Mouse (Mus musculus) limb, embryonic 13.5 days (tissue): ENCODE measurements around the gene Ubr2. TPM values are rescaled to one million over a fixed set of nuclear protein-coding genes. Genes with fewer than 3 reads are reported as not detected.

Experiments used
- ATAC-seq: fragments of 200-750 bp; cut with Nextera tagmentation; 2 replicates; pipeline ENCODE4 v1.8.0; 2017; ENCODE audit warnings: low read depth, moderate number of reproducible peaks, moderate TSS enrichment; ENCODE audit not compliant: low FRiP score
- H3K27ac ChIP-seq: fragments of 300-500 bp; sonication (generic); 2 replicates; pipeline ENCODE4 v1.5.1; 2015; ENCODE audit warnings: inconsistent platforms, mild to moderate bottlenecking, moderate library complexity
- H3K27me3 ChIP-seq: fragments of 300-500 bp; sonication (generic); 2 replicates; pipeline ENCODE4 v1.6.1; 2015; ENCODE audit warnings: mild to moderate bottlenecking, inconsistent platforms
- H3K36me3 ChIP-seq: fragments of 300-500 bp; sonication (generic); 2 replicates; pipeline ENCODE4 v1.6.1; 2015; ENCODE audit warnings: inconsistent platforms, mild to moderate bottlenecking, moderate library complexity
- H3K4me1 ChIP-seq: fragments of 300-500 bp; sonication (generic); 2 replicates; pipeline ENCODE4 v1.6.1; 2015; ENCODE audit warnings: inconsistent platforms
- H3K4me2 ChIP-seq: fragments of 300-500 bp; sonication (generic); replicated peaks from 2 replicates; pipeline ENCODE4 v1.6.1; 2015; ENCODE audit warnings: inconsistent platforms, mild to moderate bottlenecking, moderate library complexity
- H3K4me3 ChIP-seq: fragments of 300-500 bp; sonication (generic); 2 replicates; pipeline ENCODE4 v1.5.1; 2015; ENCODE audit warnings: moderate library complexity, mild to moderate bottlenecking, inconsistent platforms
- H3K9ac ChIP-seq: fragments of 300-500 bp; sonication (generic); 2 replicates; pipeline ENCODE4 v1.6.1; 2015; ENCODE audit warnings: mild to moderate bottlenecking, inconsistent platforms
- H3K9me3 ChIP-seq: fragments of 300-500 bp; sonication (generic); 2 replicates; pipeline ENCODE4 v1.6.1; 2016; ENCODE audit warnings: inconsistent platforms
- WGBS: fragments of 180-500 bp; shearing (Covaris S2); methylation state at CpG from one replicate; pipeline ENCODE4 v1.1.7; 2015; 5-methylcytosine and 5-hydroxymethylcytosine counted together
- polyA plus RNA-seq: library from polyadenylated mRNA; unstranded; fragments of >200 nt; fragmentation: Nextera tagmentation; extraction: Ambion mirVana; gene quantifications from 2 replicates; pipeline ENCODE4 v1.2.1, GENCODE M21; 2015

Gene Ubr2
- polyA plus RNA-seq, 1 experiment from 2014 or later = 18.0 TPM

- Histone ChIP-seq H3K9me3 (no peaks in the 10 kb centered on the region), H3K4me1 (no peaks in the 10 kb centered on the region), H3K27ac (no peak overlapping the region), H3K27me3 (no peaks in the 10 kb centered on the region), H3K9ac (no peak overlapping the region), H3K36me3 (no peaks in the 10 kb centered on the region), H3K4me2 (no peak overlapping the region), H3K4me3 (no peak overlapping the region)
- ATAC-seq = no peak
- WGBS = 63% methylated on average over 3 of the region's 3 CpGs
Measured at GRCm38 (mm10) chr17:46915129-46915528, 95.2 kb downstream of the Ubr2 start.

- H3K4me1 ChIP-seq = no peaks in the 10 kb centered on the region
- no peaks in the 10 kb centered on the region for H3K36me3 ChIP-seq
- no peaks in the 10 kb centered on the region for H3K27me3 ChIP-seq
- H3K9me3 ChIP-seq = no peaks in the 10 kb centered on the region
- H3K27ac ChIP-seq = no peak overlapping the region
- ATAC-seq = no peak
- WGBS = 46% methylated on average over 6 of the region's 6 CpGs
- H3K4me3 ChIP-seq = no peak overlapping the region
- no peak overlapping the region for H3K9ac ChIP-seq
- no peak overlapping the region for H3K4me2 ChIP-seq
Measured at GRCm38 (mm10) chr17:46912331-46912730, 98.0 kb downstream of the Ubr2 start.

GRCm38 (mm10) chr17:46910186-46910585 is 100.2 kb downstream of the Ubr2 start, which contains the start of gene Prph2:
Prph2 (plus strand) TSS chr17:46910459.
- Histone ChIP-seq H3K27ac (no peak within 1 kb of the TSS), H3K9ac (no peak within 1 kb of the TSS), H3K4me2 (no peak within 1 kb of the TSS), H3K9me3 (no peaks in the 10 kb centered on the region), H3K4me3 (no peak within 1 kb of the TSS), H3K27me3 (no peaks in the 10 kb centered on the region), H3K36me3 (no peaks in the 10 kb centered on the region), H3K4me1 (no peaks in the 10 kb centered on the region)
- ATAC-seq = no peak
- 87% methylated on average over 10 of the region's 10 CpGs for WGBS

- H3K27me3 ChIP-seq = no peaks in the 10 kb centered on the region
- H3K9ac ChIP-seq = peak overlapping the region; percentile 39
- H3K36me3 ChIP-seq = no peaks in the 10 kb centered on the region
- H3K4me2 ChIP-seq = peak overlapping the region; percentile 23
- H3K9me3 ChIP-seq = no peaks in the 10 kb centered on the region
- WGBS = 22% methylated on average over 19 of the region's 19 CpGs
- H3K27ac ChIP-seq = no peak overlapping the region
- H3K4me1 ChIP-seq = 0 out of 2 replicates have a peak, but pooled peaks cover 2% of the 10 kb centered on the region
- no peak overlapping the region for H3K4me3 ChIP-seq
- ATAC-seq = peak; percentile 64; the same call in 1 of the 2 replicates
Measured at GRCm38 (mm10) chr17:46903876-46904490, 106.4 kb downstream of the Ubr2 start.

GRCm38 (mm10) chr17:46900941-46901340 is 109.4 kb downstream of the Ubr2 start:
- Histone ChIP-seq H3K9me3 (no peaks in the 10 kb centered on the region), H3K27ac (no peak overlapping the region), H3K36me3 (no peaks in the 10 kb centered on the region), H3K4me3 (no peak overlapping the region), H3K4me2 (no peak overlapping the region), H3K27me3 (no peaks in the 10 kb centered on the region), H3K9ac (no peak overlapping the region), H3K4me1 (0 out of 2 replicates have a peak, but pooled peaks cover 2% of the 10 kb centered on the region)
- 58% methylated on average over 2 of the region's 2 CpGs for WGBS
- no peak for ATAC-seq

GRCm38 (mm10) chr17:46897221-46897950 is 113.0 kb downstream of the Ubr2 start:
- Histone ChIP-seq H3K4me2 (no peak overlapping the region), H3K9ac (0 out of 2 replicates have a peak overlapping the region, but pooled peaks have one; percentile 8), H3K36me3 (peaks cover 15% of the 10 kb centered on the region), H3K27me3 (no peaks in the 10 kb centered on the region), H3K9me3 (no peaks in the 10 kb centered on the region), H3K27ac (no peak overlapping the region), H3K4me3 (no peak overlapping the region), H3K4me1 (peaks cover 9% of the 10 kb centered on the region)
- WGBS = 30% methylated on average over 13 of the region's 13 CpGs
- ATAC-seq = no peak

- WGBS = 92% methylated on average over 9 of the region's 9 CpGs
- Histone ChIP-seq H3K4me2 (no peak overlapping the region), H3K4me3 (no peak overlapping the region), H3K9ac (no peak overlapping the region), H3K27me3 (no peaks in the 10 kb centered on the region), H3K4me1 (peaks cover 21% of the 10 kb centered on the region), H3K36me3 (peaks cover 18% of the 10 kb centered on the region), H3K9me3 (no peaks in the 10 kb centered on the region), H3K27ac (no peak overlapping the region)
- ATAC-seq = no peak
Measured at GRCm38 (mm10) chr17:46895426-46895825, 114.9 kb downstream of the Ubr2 start.

GRCm38 (mm10) chr17:46890843-46891594 is 119.3 kb downstream of the Ubr2 start:
- peak overlapping the region; percentile 96 for H3K9ac ChIP-seq
- peaks cover 38% of the 10 kb centered on the region for H3K4me1 ChIP-seq
- H3K9me3 ChIP-seq = no peaks in the 10 kb centered on the region
- peak overlapping the region; percentile 90 for H3K27ac ChIP-seq
- under 1% methylated on average over 64 of the region's 64 CpGs for WGBS
- no peaks in the 10 kb centered on the region for H3K27me3 ChIP-seq
- peak overlapping the region; percentile 99 for H3K4me2 ChIP-seq
- peak; percentile 8 for ATAC-seq
- H3K36me3 ChIP-seq = peaks cover 18% of the 10 kb centered on the region
- H3K4me3 ChIP-seq = peak overlapping the region; percentile 94

GRCm38 (mm10) chr17:46890116-46890815 is 120.1 kb downstream of the Ubr2 start, which contains the start of gene Tbcc:
Tbcc (plus strand) TSS chr17:46890684.
- Histone ChIP-seq H3K4me2 (peak within 1 kb of the TSS; percentile 99), H3K4me1 (peaks cover 43% of the 10 kb centered on the region), H3K9ac (peak within 1 kb of the TSS; percentile 96), H3K36me3 (peaks cover 18% of the 10 kb centered on the region), H3K27me3 (no peaks in the 10 kb centered on the region), H3K4me3 (peak within 1 kb of the TSS; percentile 94), H3K9me3 (no peaks in the 10 kb centered on the region), H3K27ac (peak within 1 kb of the TSS; percentile 99)
- under 1% methylated on average over 40 of the region's 40 CpGs for WGBS
- peak; percentile 92 for ATAC-seq

GRCm38 (mm10) chr17:46889450-46890084 is 120.8 kb downstream of the Ubr2 start:
- Histone ChIP-seq H3K9me3 (no peaks in the 10 kb centered on the region), H3K27me3 (no peaks in the 10 kb centered on the region), H3K9ac (peak overlapping the region; percentile 83), H3K27ac (peak overlapping the region; percentile 99), H3K36me3 (peaks cover 18% of the 10 kb centered on the region), H3K4me1 (peaks cover 43% of the 10 kb centered on the region), H3K4me2 (peak overlapping the region; percentile 77), H3K4me3 (peak overlapping the region; percentile 94)
- ATAC-seq = peak; percentile 45
- under 1% methylated on average over 44 of the region's 44 CpGs for WGBS

- Histone ChIP-seq H3K9ac (peak overlapping the region; percentile 83), H3K27ac (peak overlapping the region; percentile 99), H3K9me3 (no peaks in the 10 kb centered on the region), H3K4me2 (peak overlapping the region; percentile 77), H3K27me3 (no peaks in the 10 kb centered on the region), H3K4me1 (peaks cover 43% of the 10 kb centered on the region), H3K36me3 (peaks cover 14% of the 10 kb centered on the region), H3K4me3 (peak overlapping the region; percentile 94)
- 32% methylated on average over 16 of the region's 16 CpGs for WGBS
- ATAC-seq = no peak
Measured at GRCm38 (mm10) chr17:46888511-46889212, 121.7 kb downstream of the Ubr2 start.
